Mouse (Mus musculus): Measurements from ENCODE around the gene Prkcq.

Gene Prkcq

GRCm38 (mm10) chr2:11259361-11259760 lies 87.5 kb downstream of the Prkcq start:
- CTCF ChIA-PET, result no interaction called here
- POLR2A ChIA-PET, result no interaction called here

GRCm38 (mm10) chr2:11264836-11265235 lies 92.9 kb downstream of the Prkcq start:
- CTCF ChIA-PET, result no interaction called here
- POLR2A ChIA-PET, result interaction anchor here in 1 of 4 experiments (0.8 kb wide), 1 partner anchor 1684 kb away, joined by 5 read pairs; no protein-coding TSS in a partner anchor

GRCm38 (mm10) chr2:11265455-11265854 lies 93.5 kb downstream of the Prkcq start:
- ChIA-PET CTCF (no interaction called here), POLR2A (no interaction called here)

- ChIA-PET POLR2A (interaction anchor here in 1 of 4 experiments (0.6 kb wide), 1 partner anchor 696 kb away, joined by 6 read pairs; no protein-coding TSS in a partner anchor), CTCF (interaction anchor here in 2 of 4 experiments (0.7 to 0.9 kb wide), 2 partner anchors 22 kb away, joined by 3 read pairs; no protein-coding TSS in a partner anchor)
These were observed 94.4 kb downstream of the Prkcq start for GRCm38 (mm10) chr2:11266294-11266693.

- CTCF ChIA-PET, result interaction anchor here in 1 of 4 experiments (0.8 kb wide), 1 partner anchor 16 kb away, joined by 5 read pairs; no protein-coding TSS in a partner anchor
- POLR2A ChIA-PET, result no interaction called here
These were observed 107.1 kb downstream of the Prkcq start for GRCm38 (mm10) chr2:11278965-11279364.

- CTCF ChIA-PET, result no interaction called here
- POLR2A ChIA-PET, result no interaction called here
These were observed 108.3 kb downstream of the Prkcq start for GRCm38 (mm10) chr2:11280247-11280646.

- ChIA-PET POLR2A (interaction anchor here in 2 of 4 experiments (0.6 to 1.3 kb wide), 5 partner anchors 11 to 1139 kb away, joined by 3 to 4 read pairs (median 3); no protein-coding TSS in a partner anchor), CTCF (interaction anchor here in 2 of 4 experiments (0.8 to 1.6 kb wide), 10 partner anchors 9 to 174 kb away, joined by 3 to 4 read pairs (median 3); no protein-coding TSS in a partner anchor)
These were observed 116.1 kb downstream of the Prkcq start for GRCm38 (mm10) chr2:11287834-11288530.

GRCm38 (mm10) chr2:11288531-11288846 lies 116.6 kb downstream of the Prkcq start:
- CTCF ChIA-PET, result interaction anchor here in 2 of 4 experiments (0.8 to 1.6 kb wide), 8 partner anchors 9 to 175 kb away, joined by 3 to 4 read pairs (median 3); no protein-coding TSS in a partner anchor
- POLR2A ChIA-PET, result interaction anchor here in 1 of 4 experiments (1.2 to 1.3 kb wide), 2 partner anchors 10 to 215 kb away, joined by 3 to 4 read pairs; no protein-coding TSS in a partner anchor

GRCm38 (mm10) chr2:11290931-11291330 lies 119.0 kb downstream of the Prkcq start:
- ChIA-PET CTCF (no interaction called here), POLR2A (no interaction called here)

- CTCF ChIA-PET, result interaction anchor here in 1 of 4 experiments (1.3 kb wide), 1 partner anchor 251 kb away, joined by 3 read pairs; no protein-coding TSS in a partner anchor
- POLR2A ChIA-PET, result interaction anchor here in 1 of 4 experiments (0.6 kb wide), 1 partner anchor 271 kb away, joined by 3 read pairs; no protein-coding TSS in a partner anchor
These were observed 119.9 kb downstream of the Prkcq start for GRCm38 (mm10) chr2:11291570-11292405.

- CTCF ChIA-PET, result interaction anchor here in 1 of 4 experiments (0.6 kb wide), 1 partner anchor 194 kb away, joined by 3 read pairs; no protein-coding TSS in a partner anchor
These were observed 121.2 kb downstream of the Prkcq start for GRCm38 (mm10) chr2:11293144-11293543.

GRCm38 (mm10) chr2:11294643-11295191 lies 122.8 kb downstream of the Prkcq start:
- POLR2A ChIA-PET, result no interaction called here
- CTCF ChIA-PET, result interaction anchor here in 1 of 4 experiments (0.8 to 1.8 kb wide), 2 partner anchors 16 to 248 kb away, joined by 3 to 5 read pairs; no protein-coding TSS in a partner anchor

More at GRCm38 (mm10) chr2:11293144-11293543, 121.2 kb downstream of the Prkcq start:
- POLR2A ChIA-PET, result no interaction called here

- CTCF ChIA-PET, result no interaction called here
- POLR2A ChIA-PET, result interaction anchor here in 1 of 4 experiments (1.5 kb wide), 1 partner anchor 10 kb away, joined by 4 read pairs; no protein-coding TSS in a partner anchor
These were observed 126.9 kb downstream of the Prkcq start for GRCm38 (mm10) chr2:11298811-11299210.

GRCm38 (mm10) chr2:11299366-11299765 lies 127.5 kb downstream of the Prkcq start:
- CTCF ChIA-PET, result interaction anchor here in 1 of 4 experiments (1.0 kb wide), 1 partner anchor 11 kb away, joined by 3 read pairs; no protein-coding TSS in a partner anchor
- POLR2A ChIA-PET, result interaction anchor here in 1 of 4 experiments (1.5 kb wide), 1 partner anchor 11 kb away, joined by 4 read pairs; no protein-coding TSS in a partner anchor

- ChIA-PET CTCF (interaction anchor here in 1 of 4 experiments (1.0 kb wide), 1 partner anchor 12 kb away, joined by 3 read pairs; no protein-coding TSS in a partner anchor), POLR2A (no interaction called here)
These were observed 128.5 kb downstream of the Prkcq start for GRCm38 (mm10) chr2:11300362-11300761.

- ChIA-PET POLR2A (interaction anchor here in 1 of 4 experiments (0.6 kb wide), 1 partner anchor 32 kb away, joined by 3 read pairs; no protein-coding TSS in a partner anchor), CTCF (interaction anchor here (0.6 to 1.1 kb wide), 10 partner anchors 16 to 363 kb away, joined by 3 to 4 read pairs (median 3); no protein-coding TSS in a partner anchor)
These were observed 148.3 kb downstream of the Prkcq start for GRCm38 (mm10) chr2:11320241-11320640.

GRCm38 (mm10) chr2:11322396-11322795 lies 150.5 kb downstream of the Prkcq start:
- ChIA-PET POLR2A (no interaction called here), CTCF (no interaction called here)

- POLR2A ChIA-PET, result no interaction called here
These were observed 155.4 kb downstream of the Prkcq start for GRCm38 (mm10) chr2:11327280-11327679.

More at GRCm38 (mm10) chr2:11327280-11327679, 155.4 kb downstream of the Prkcq start:
- CTCF ChIA-PET, result interaction anchor here in 2 of 4 experiments (0.9 to 1.5 kb wide), 2 partner anchors 215 to 216 kb away, joined by 3 to 4 read pairs; no protein-coding TSS in a partner anchor
